Mouse (Mus musculus) CH12.LX (cell line): ENCODE data around the gene Tmem209. TPM values are rescaled to one million over a fixed set of nuclear protein-coding genes. Genes with fewer than 3 reads are reported as not detected.

Source experiments
- DNase-seq: peaks from one replicate; pipeline ENCODE4 v3.0.0-alpha.2; 2013; ENCODE audit errors: extremely low read depth
- H3K27ac ChIP-seq: 2 replicates; pipeline ENCODE4 v1.5.1; 2012; ENCODE audit warnings: low read depth, mild to moderate bottlenecking, control low read depth, moderate library complexity; ENCODE audit not compliant: insufficient read depth
- H3K27me3 ChIP-seq: replicated peaks from 2 replicates; pipeline ENCODE3; 2012; ENCODE audit warnings: inconsistent platforms
- H3K36me3 ChIP-seq, 2 experiments: replicated peaks in 1 of 2; 2 replicates each; pipeline versions ENCODE3 to v1.6.1; 2012; ENCODE audit warnings: inconsistent platforms in 1 of 2, low read length in 1 of 2, mild to moderate bottlenecking in 1 of 2, mixed read lengths in 1 of 2, moderate library complexity in 1 of 2; ENCODE audit not compliant: control insufficient read depth in 1 of 2, insufficient read depth in 1 of 2
- H3K4me1 ChIP-seq, 2 experiments: 2 replicates each; pipeline ENCODE4 v1.6.1; 2012; ENCODE audit warnings: inconsistent platforms in 1 of 2, moderate library complexity in 1 of 2; ENCODE audit not compliant: insufficient read depth in 2 of 2, control insufficient read depth in 1 of 2
- H3K4me2 ChIP-seq: 2 replicates; pipeline ENCODE4 v1.6.1; 2012; ENCODE audit warnings: low read depth, mild to moderate bottlenecking, control low read depth; ENCODE audit not compliant: poor library complexity, insufficient read depth, severe bottlenecking
- H3K4me3 ChIP-seq, 3 experiments: fragments of 150-350 bp in 1 of 3; sonication (generic) in 1 of 3; replicated peaks in 1 of 3; 2 replicates each; pipeline versions ENCODE3 to v1.5.1; 2011 to 2012; ENCODE audit warnings: low read depth in 2 of 3, low read length in 2 of 3, mild to moderate bottlenecking in 2 of 3, moderate library complexity in 2 of 3, control low read depth in 1 of 3, improper control_type of control experiment in 1 of 3, inconsistent platforms in 1 of 3, mixed read lengths in 1 of 3; ENCODE audit not compliant: poor library complexity in 1 of 3
- H3K79me2 ChIP-seq: replicated peaks from 2 replicates; pipeline ENCODE4 v1.6.1; 2012; ENCODE audit warnings: mild to moderate bottlenecking, moderate library complexity; ENCODE audit not compliant: control insufficient read depth, poor library complexity, insufficient read depth, severe bottlenecking; ENCODE audit errors: extremely low read depth
- H3K9ac ChIP-seq: 2 replicates; pipeline ENCODE4 v1.6.1; 2012; ENCODE audit warnings: low read depth, mild to moderate bottlenecking, control low read depth, moderate library complexity; ENCODE audit not compliant: insufficient read depth
- H3K9me3 ChIP-seq: replicated peaks from 2 replicates; pipeline ENCODE3; 2012; ENCODE audit warnings: low read length, inconsistent platforms, mixed read lengths
- CHD1 ChIP-seq: IDR thresholded peaks from 2 replicates; pipeline ENCODE4 v1.6.1; 2012; ENCODE audit warnings: low read depth, low read length, improper control_type of control experiment, inconsistent platforms
- EP300 ChIP-seq: IDR thresholded peaks from 2 replicates; pipeline ENCODE4 v1.6.1; 2011; ENCODE audit warnings: low read length, improper control_type of control experiment
- JUND ChIP-seq: conservative IDR thresholded peaks from 2 replicates; pipeline ENCODE4 v1.6.1; 2011; ENCODE audit warnings: low read depth, low read length, improper control_type of control experiment
- PAX5 ChIP-seq: IDR thresholded peaks from 2 replicates; pipeline ENCODE4 v1.6.1; 2012; ENCODE audit warnings: low read length, inconsistent platforms, mixed read lengths
- RAD21 ChIP-seq: IDR thresholded peaks from 2 replicates; pipeline ENCODE4 v1.6.1; 2011; ENCODE audit warnings: low read depth, mild to moderate bottlenecking, low read length, improper control_type of control experiment, moderate library complexity
- RCOR1 ChIP-seq: conservative IDR thresholded peaks from 2 replicates; pipeline ENCODE4 v1.6.1; 2012; ENCODE audit warnings: low read depth, mild to moderate bottlenecking, inconsistent platforms, low read length, improper control_type of control experiment
- SMC3 ChIP-seq: IDR thresholded peaks from 2 replicates; pipeline ENCODE4 v1.6.1; 2011; ENCODE audit warnings: low read depth, low read length, improper control_type of control experiment
- ZMIZ1 ChIP-seq: IDR thresholded peaks from 2 replicates; pipeline ENCODE4 v1.6.1; 2012; ENCODE audit warnings: low read depth, mild to moderate bottlenecking, inconsistent platforms, low read length, improper control_type of control experiment
- dilution Hi-C: fragments of 300-500 bp; cut with MboI; formaldehyde crosslinking; loops from 2 replicates; pipeline ENCODE4 v1.14.3; 2020; ENCODE audit warnings: low sequenced_read_pairs; ENCODE audit not compliant: extremely low pct_unique_long_range_greater_than_20kb, extremely low pct_ligation_motif_present
- in situ Hi-C: fragments of 300-500 bp; cut with MboI; formaldehyde crosslinking; loops from 3 replicates; pipeline ENCODE4 v1.14.3; 2019; ENCODE audit warnings: low sequenced_read_pairs, low pct_ligation_motif_present, low pct_unique_long_range_greater_than_20kb, mixed read lengths
- polyA plus RNA-seq: library from polyadenylated mRNA; unstranded; fragments of >175 nt; gene quantifications from 2 replicates; pipeline ENCODE4 v1.2.1, GENCODE M21; 2012; ENCODE audit warnings: low read depth; ENCODE audit not compliant: insufficient read length
- total RNA-seq, 2 experiments: library from RNA; depleted of rRNA; stranded (reverse); fragments of 300-350 nt in 1 of 2; fragments of >200 nt in 1 of 2; gene quantifications; 2 replicates each; pipeline ENCODE4 v1.2.3; 2012 to 2014

Tmem209 gene
- total and polyA plus RNA-seq, 3 experiments, result 27.1 to 59.2 (median 53.3) TPM

DNA sequence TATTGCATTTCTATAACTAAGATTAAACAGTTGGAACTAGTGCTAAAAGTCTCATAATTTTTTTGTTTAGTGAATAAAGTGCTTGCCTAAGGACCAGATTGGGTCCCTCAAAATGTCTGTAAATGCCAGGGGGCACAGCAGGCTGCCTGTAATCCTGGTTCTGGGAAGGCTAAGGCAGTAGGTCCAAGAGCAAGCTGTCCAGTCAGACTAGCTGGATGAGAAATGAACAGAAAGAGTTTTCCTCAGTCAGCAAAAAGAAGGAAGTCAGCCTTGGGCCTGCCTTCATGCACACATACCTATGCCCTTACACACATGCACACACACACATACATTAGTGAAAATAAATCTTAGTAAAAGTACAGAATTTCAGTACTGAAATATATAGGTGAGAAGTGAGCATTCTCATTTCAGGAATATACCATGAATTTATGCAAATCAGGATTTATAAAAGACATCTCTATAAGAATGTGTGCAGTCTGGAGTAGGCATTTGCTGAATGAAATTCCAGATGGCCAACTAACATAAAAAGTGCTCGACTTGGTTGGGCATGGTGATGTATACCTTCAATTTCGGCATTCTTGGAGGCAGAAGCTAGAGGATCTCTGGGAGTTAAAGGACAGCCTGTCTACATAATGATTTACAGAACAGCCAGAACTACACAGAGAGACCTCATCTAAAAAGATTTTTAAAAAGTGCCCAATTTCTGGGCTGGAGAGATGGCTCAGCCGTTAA is 77.0 kb downstream of the Tmem209 start:
- no peak overlapping the region for H3K27ac ChIP-seq
- dilution Hi-C loops, result no loop called here
- TF ChIP-seq EP300, result no peak
- no peak for TF ChIP-seq JUND
- TF ChIP-seq RCOR1, result no peak
- no peak for TF ChIP-seq RAD21
- no peak for TF ChIP-seq ZMIZ1
- no peak for TF ChIP-seq PAX5
- TF ChIP-seq SMC3, result no peak
- TF ChIP-seq CHD1, result no peak
- no peak for DNase-seq
- H3K9ac ChIP-seq, result no peak overlapping the region
- H3K36me3 ChIP-seq, result peaks cover 0 to 20% of the 10 kb centered on the region in 2 experiments
- no peaks in the 10 kb centered on the region for H3K27me3 ChIP-seq
- H3K9me3 ChIP-seq, result no peaks in the 10 kb centered on the region
- no peak overlapping the region for H3K4me3 ChIP-seq
- no peaks in the 10 kb centered on the region for H3K79me2 ChIP-seq
- H3K4me2 ChIP-seq, result no peak overlapping the region
- no peaks in the 10 kb centered on the region for H3K4me1 ChIP-seq
- in situ Hi-C loops, result no loop called here

Other genes with a start within 250 kb of the Tmem209 start
- gene Ube2h, start 205.2 kb downstream of the Tmem209 start, total RNA-seq (2012; rRNA removed), result 9.4 and 13.4 TPM in 2 replicates
- gene Ube2h, start 205.2 kb downstream of the Tmem209 start, total RNA-seq (2014; rRNA removed), result 5.9 and 6.1 TPM in 2 replicates
- gene Ube2h, start 205.2 kb downstream of the Tmem209 start, polyA plus RNA-seq, result 11.8 and 13.4 TPM in 2 replicates
- gene Zc3hc1, start 118.8 kb downstream of the Tmem209 start, total RNA-seq (2012; rRNA removed), result 59.5 and 61.3 TPM in 2 replicates
- 89.5 and 94.4 TPM in 2 replicates for gene Zc3hc1, start 118.8 kb downstream of the Tmem209 start, total RNA-seq (2014; rRNA removed)
- gene Zc3hc1, start 118.8 kb downstream of the Tmem209 start, polyA plus RNA-seq, result 72.9 and 80.2 TPM in 2 replicates
- 30.6 and 37.7 TPM in 2 replicates for gene Klhdc10, start 107.9 kb downstream of the Tmem209 start, total RNA-seq (2012; rRNA removed)
- 22.1 and 26.3 TPM in 2 replicates for gene Klhdc10, start 107.9 kb downstream of the Tmem209 start, total RNA-seq (2014; rRNA removed)
- gene Klhdc10, start 107.9 kb downstream of the Tmem209 start, polyA plus RNA-seq, result 29.6 and 35.8 TPM in 2 replicates
- gene Ssmem1, start 66 bp upstream of the Tmem209 start, total RNA-seq (2012; rRNA removed), result 0.17 and 0.34 TPM in 2 replicates
- gene Ssmem1, start 66 bp upstream of the Tmem209 start, total RNA-seq (2014; rRNA removed), result 0.23 and 0.34 TPM in 2 replicates
- not detected in 2 replicates for gene Ssmem1, start 66 bp upstream of the Tmem209 start, polyA plus RNA-seq
- gene Cpa2, start 31.8 kb upstream of the Tmem209 start, total RNA-seq (2012; rRNA removed), result not detected in 2 replicates
- gene Cpa2, start 31.8 kb upstream of the Tmem209 start, total RNA-seq (2014; rRNA removed), result not detected in 2 replicates
- not detected in 2 replicates for gene Cpa2, start 31.8 kb upstream of the Tmem209 start, polyA plus RNA-seq
- gene Cpa4, start 58.6 kb upstream of the Tmem209 start, total RNA-seq (2012; rRNA removed), result not detected in 2 replicates
- gene Cpa4, start 58.6 kb upstream of the Tmem209 start, total RNA-seq (2014; rRNA removed), result not detected in 2 replicates
- not detected in 2 replicates for gene Cpa4, start 58.6 kb upstream of the Tmem209 start, polyA plus RNA-seq
- not detected in 2 replicates for gene Cpa5, start 101.2 kb upstream of the Tmem209 start, total RNA-seq (2012; rRNA removed)
- not detected in 2 replicates for gene Cpa5, start 101.2 kb upstream of the Tmem209 start, total RNA-seq (2014; rRNA removed)
- gene Cpa5, start 101.2 kb upstream of the Tmem209 start, polyA plus RNA-seq, result not detected in 2 replicates
- gene Cpa1, start 129.4 kb upstream of the Tmem209 start, total RNA-seq (2012; rRNA removed), result not detected in 2 replicates
- not detected in 2 replicates for gene Cpa1, start 129.4 kb upstream of the Tmem209 start, total RNA-seq (2014; rRNA removed)
- gene Cpa1, start 129.4 kb upstream of the Tmem209 start, polyA plus RNA-seq, result not detected in 2 replicates
- gene Cep41, start 184.0 kb upstream of the Tmem209 start, total RNA-seq (2012; rRNA removed), result 4.2 and 4.5 TPM in 2 replicates
- gene Cep41, start 184.0 kb upstream of the Tmem209 start, total RNA-seq (2014; rRNA removed), result 9.0 and 11.4 TPM in 2 replicates
- gene Cep41, start 184.0 kb upstream of the Tmem209 start, polyA plus RNA-seq, result 7.1 and 8.7 TPM in 2 replicates
- 0.08 and 0.13 TPM in 2 replicates for gene Mest, start 213.8 kb upstream of the Tmem209 start, total RNA-seq (2012; rRNA removed)
- gene Mest, start 213.8 kb upstream of the Tmem209 start, total RNA-seq (2014; rRNA removed), result not detected in 2 replicates
- gene Mest, start 213.8 kb upstream of the Tmem209 start, polyA plus RNA-seq, result 0.42 TPM in 1 of 2 replicates, not detected in the other